Mouse (Mus musculus): ENCODE measurements around the gene Tbcc. TPM values are rescaled to one million over a fixed set of nuclear protein-coding genes. Genes with fewer than 3 reads are reported as not detected.
A peak's percentile ranks its signal among the peaks of the same experiment; 100 is the strongest.

The Tbcc gene
- polyA plus RNA-seq, 1 experiment from 2014 or later = 80.2 TPM

DNA sequence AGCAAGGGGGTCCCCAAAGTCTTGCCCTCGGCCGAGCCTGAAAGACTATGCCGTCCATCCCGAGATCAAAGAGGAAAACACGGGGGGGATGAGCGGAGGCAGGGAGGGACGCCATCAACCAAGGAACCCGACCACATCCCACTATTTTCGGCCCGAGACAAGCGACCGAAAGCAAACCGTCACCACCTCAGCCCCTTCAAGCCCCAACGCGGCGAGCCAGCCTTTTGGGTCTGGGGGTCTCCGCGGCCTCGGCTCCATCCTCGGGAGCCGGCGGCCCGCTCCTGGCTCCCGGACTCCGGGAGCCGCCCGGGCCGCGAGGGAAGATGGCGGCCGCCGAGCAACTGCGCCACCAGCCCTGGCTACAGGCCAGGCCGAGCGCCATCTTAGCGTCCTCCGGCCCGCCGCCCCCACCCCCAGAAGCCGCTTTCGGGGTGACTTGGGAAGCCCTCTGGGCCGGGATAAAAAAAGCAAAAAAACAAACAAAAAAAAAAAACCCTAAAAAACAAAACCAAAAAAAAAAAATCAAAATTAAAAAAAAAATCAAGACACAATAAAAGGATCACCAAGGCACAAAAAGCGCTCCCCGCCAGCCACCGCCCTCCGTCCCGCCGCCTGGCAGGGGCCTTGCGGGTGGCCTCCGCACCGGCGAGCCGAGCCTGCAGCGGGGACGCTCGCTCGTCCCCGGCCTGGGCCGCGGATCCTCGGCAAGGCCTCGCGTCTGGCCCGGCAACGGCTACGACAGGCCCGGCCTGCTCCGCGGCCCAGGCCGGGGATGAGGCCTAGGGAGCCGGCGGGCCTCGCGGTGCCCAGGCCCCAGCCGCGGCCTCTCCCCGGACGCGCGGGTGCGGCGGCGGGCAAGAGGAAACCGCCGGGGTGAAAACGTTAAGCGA lies 33.8 kb upstream of the Tbcc start:
- no peaks in the 10 kb centered on the region for H3K27me3 ChIP-seq (ENCODE audit: insufficient read depth, poor library complexity, severe bottlenecking)
- no peaks in the 10 kb centered on the region for H3K9me3 ChIP-seq
- no peaks in the 10 kb centered on the region for H3K36me3 ChIP-seq
- peaks cover 42% of the 10 kb centered on the region for H3K4me1 ChIP-seq (replicated peaks)
- under 1% methylated on average over 87 of the region's 87 CpGs for WGBS
- peak overlapping the region; percentile 94 for H3K4me3 ChIP-seq
- H3K27ac ChIP-seq = peak overlapping the region; percentile 100
- peak; percentile 65 for DNase-seq (ENCODE audit: low spot score)

DNA sequence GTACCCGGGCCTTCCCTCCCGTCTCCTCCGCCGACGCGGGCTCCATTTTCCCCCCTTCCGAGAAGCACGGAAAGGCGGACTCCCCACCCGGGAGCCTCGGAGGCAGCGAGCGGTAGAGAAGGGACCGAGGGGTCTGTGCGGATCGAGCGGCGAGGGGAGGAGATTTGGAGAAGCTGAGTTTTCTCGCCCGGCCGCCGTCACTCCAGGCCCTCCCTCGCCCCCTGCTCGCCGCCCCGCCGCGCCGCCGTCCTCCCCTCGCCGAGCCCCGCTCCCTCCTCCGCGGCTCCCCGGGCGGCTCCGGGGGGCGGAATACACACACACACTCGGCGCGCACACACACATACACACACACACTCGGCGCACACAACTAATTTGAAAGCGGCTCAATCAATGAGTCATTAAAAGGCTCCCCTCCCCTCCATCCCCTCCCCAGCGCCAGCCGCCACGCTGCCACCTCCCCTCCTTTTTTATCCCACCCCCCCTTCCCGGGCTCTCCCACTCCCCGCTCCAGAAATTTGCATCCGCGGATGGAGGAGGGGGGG lies 33.1 kb upstream of the Tbcc start:
- 1% methylated on average over 49 of the region's 52 CpGs for WGBS
- Histone ChIP-seq H3K36me3 (no peaks in the 10 kb centered on the region), H3K27ac (peak overlapping the region; percentile 100), H3K27me3 (ENCODE audit: insufficient read depth, poor library complexity, severe bottlenecking) (no peaks in the 10 kb centered on the region), H3K4me3 (peak overlapping the region; percentile 94), H3K9me3 (no peaks in the 10 kb centered on the region), H3K4me1 (replicated peaks) (peaks cover 42% of the 10 kb centered on the region)
- DNase-seq (ENCODE audit: low spot score) = peak; percentile 87

DNA sequence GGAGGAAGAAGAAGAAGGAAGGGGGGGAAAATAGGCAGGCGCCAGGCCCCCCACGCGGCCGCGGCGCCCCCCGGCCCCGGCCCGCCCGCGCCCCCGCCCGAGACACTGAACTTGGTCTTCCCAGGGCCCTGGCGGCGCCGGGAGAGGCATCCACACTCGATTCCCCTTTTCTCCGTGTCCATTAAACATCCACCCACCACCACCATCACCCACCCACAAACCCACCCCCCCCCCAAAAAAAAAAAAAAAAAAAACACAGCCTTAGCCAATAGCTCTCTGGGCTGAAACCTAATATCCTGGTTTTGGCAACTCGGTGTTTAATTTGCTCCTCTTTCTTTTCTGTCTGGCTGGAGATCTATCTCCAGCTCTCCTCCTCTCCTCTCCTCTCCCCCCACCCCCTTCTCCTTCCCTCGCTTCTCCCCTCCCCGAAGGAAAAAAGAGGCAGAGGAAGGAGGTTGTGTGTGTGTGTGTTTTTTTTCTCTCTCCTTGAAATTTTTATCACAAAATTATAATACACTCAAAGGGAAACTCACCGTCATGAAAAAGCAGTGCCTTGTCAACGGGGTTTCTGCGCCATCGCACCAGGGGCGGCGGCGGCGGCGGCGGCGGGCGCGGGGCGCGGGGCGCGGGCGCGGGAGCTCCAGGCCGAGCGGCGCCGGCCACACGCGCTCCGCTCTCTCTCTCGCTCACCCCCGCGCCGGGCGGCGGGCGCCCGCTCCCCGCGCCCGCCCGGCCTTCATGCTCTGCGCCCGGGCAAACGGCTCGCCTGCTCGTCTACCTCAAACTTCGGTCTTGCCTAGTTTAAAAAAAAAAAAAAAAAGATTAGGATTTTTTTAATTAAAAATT lies 32.4 kb upstream of the Tbcc start, which contains the start of gene Bicral:
Gene Bicral, minus strand, starts transcription at position 580 of the 846 bp plus-strand sequence.
- H3K27ac ChIP-seq = peak within 1 kb of the TSS; percentile 100
- no peaks in the 10 kb centered on the region for H3K27me3 ChIP-seq (ENCODE audit: insufficient read depth, poor library complexity, severe bottlenecking)
- H3K9me3 ChIP-seq = no peaks in the 10 kb centered on the region
- peaks cover 35% of the 10 kb centered on the region for H3K4me1 ChIP-seq (replicated peaks)
- WGBS = under 1% methylated on average over 64 of the region's 65 CpGs
- H3K36me3 ChIP-seq = no peaks in the 10 kb centered on the region
- DNase-seq (ENCODE audit: low spot score) = peak; percentile 85
- H3K4me3 ChIP-seq = peak within 1 kb of the TSS; percentile 94

DNA sequence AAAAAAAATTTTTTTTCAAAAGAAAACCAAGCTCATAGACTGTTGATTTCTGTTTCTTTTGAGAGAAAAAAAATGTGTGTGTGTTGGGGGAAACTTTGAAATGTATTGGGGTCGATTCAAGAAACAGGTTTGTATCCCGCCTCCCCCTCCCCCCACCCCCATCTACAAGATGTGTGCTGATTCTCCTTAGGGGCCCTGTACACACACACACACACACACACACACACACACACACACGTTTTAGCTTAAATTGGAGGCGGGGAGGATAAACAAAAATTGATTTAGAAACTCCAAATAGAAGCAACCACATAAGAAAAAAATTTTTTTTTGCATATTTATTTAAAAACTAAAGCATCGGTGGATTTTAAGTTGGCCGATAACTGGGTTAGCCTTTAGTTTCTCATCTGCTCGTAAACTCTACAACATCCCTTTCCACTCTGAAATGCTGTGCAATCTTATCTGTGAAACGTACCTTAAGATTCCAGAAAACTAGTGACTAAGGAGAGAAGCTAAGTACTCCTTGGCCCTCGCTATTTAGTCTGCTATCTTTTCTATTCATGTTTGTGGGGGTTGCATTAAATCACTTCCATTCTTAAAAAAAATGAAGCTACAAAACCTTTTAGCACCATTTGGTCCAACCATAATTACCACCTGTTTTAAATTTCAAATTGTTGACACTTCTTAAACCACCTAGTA lies 31.6 kb upstream of the Tbcc start:
- 34% methylated on average over 9 of the region's 9 CpGs for WGBS
- Histone ChIP-seq H3K9me3 (no peaks in the 10 kb centered on the region), H3K36me3 (no peaks in the 10 kb centered on the region), H3K4me3 (peak overlapping the region; percentile 94), H3K27me3 (ENCODE audit: insufficient read depth, poor library complexity, severe bottlenecking) (no peaks in the 10 kb centered on the region), H3K4me1 (replicated peaks) (peaks cover 31% of the 10 kb centered on the region), H3K27ac (peak overlapping the region; percentile 100)
- peak; percentile 48 for DNase-seq (ENCODE audit: low spot score)

- Histone ChIP-seq H3K4me3 (no peak overlapping the region), H3K36me3 (no peaks in the 10 kb centered on the region), H3K9me3 (no peaks in the 10 kb centered on the region), H3K27me3 (ENCODE audit: insufficient read depth, poor library complexity, severe bottlenecking) (no peaks in the 10 kb centered on the region), H3K4me1 (replicated peaks) (peaks cover 26% of the 10 kb centered on the region), H3K27ac (no peak overlapping the region)
- 94% methylated on average over 4 of the region's 4 CpGs for WGBS
- DNase-seq (ENCODE audit: low spot score) = no peak
Measured at GRCm38 (mm10) chr17:46860120-46860519, 30.4 kb upstream of the Tbcc start.

GRCm38 (mm10) chr17:46864566-46865195 lies 25.8 kb upstream of the Tbcc start:
- no peaks in the 10 kb centered on the region for H3K27me3 ChIP-seq (ENCODE audit: insufficient read depth, poor library complexity, severe bottlenecking)
- 71% methylated on average over 7 of the region's 7 CpGs for WGBS
- no peak overlapping the region for H3K4me3 ChIP-seq
- H3K4me1 ChIP-seq (replicated peaks) = peaks cover 11% of the 10 kb centered on the region; the same call in 1 of the 2 replicates
- DNase-seq (ENCODE audit: low spot score) = no peak
- H3K9me3 ChIP-seq = no peaks in the 10 kb centered on the region
- H3K36me3 ChIP-seq = no peaks in the 10 kb centered on the region
- H3K27ac ChIP-seq = no peak overlapping the region

GRCm38 (mm10) chr17:46866836-46867235 lies 23.6 kb upstream of the Tbcc start:
- Histone ChIP-seq H3K4me1 (replicated peaks) (0 out of 2 replicates have a peak, but pooled peaks cover 7% of the 10 kb centered on the region), H3K27ac (no peak overlapping the region), H3K27me3 (ENCODE audit: insufficient read depth, poor library complexity, severe bottlenecking) (no peaks in the 10 kb centered on the region), H3K4me3 (no peak overlapping the region), H3K9me3 (no peaks in the 10 kb centered on the region), H3K36me3 (no peaks in the 10 kb centered on the region)
- no peak for DNase-seq (ENCODE audit: low spot score)
- WGBS = 90% methylated on average over 12 of the region's 12 CpGs

DNA sequence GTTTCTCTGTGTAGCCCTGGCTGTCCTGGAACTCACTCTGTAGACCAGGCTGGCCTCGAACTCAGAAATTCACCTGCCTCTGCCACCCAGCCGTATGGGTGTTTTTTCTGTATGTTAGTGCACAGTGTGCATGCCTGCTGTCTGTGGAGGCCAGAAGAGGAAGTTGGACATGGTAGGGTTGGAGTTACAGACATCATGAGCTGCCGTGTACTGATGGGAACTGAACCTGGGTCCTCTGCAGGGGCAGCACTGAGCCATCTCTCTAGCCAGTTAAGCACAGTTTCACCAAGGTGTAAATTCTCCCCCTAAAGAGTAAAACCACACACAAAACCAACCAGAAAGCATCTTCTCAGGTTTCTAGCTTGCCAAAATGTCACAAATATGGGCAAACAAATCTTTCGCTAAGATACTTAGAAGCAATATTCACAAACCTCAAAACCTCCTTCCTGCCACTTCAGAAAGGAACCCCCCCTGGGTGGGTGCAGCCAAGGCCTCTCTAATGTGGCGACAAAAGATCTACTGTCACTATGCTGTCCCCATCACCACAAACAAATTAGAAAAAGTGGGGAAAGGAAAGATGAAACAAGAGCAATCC lies 20.2 kb upstream of the Tbcc start:
- H3K4me1 ChIP-seq (replicated peaks) = peaks cover 22% of the 10 kb centered on the region
- DNase-seq (ENCODE audit: low spot score) = no peak
- H3K9me3 ChIP-seq = no peaks in the 10 kb centered on the region
- no peak overlapping the region for H3K4me3 ChIP-seq
- no peaks in the 10 kb centered on the region for H3K36me3 ChIP-seq
- H3K27ac ChIP-seq = no peak overlapping the region
- 91% methylated on average over 5 of the region's 5 CpGs for WGBS
- H3K27me3 ChIP-seq (ENCODE audit: insufficient read depth, poor library complexity, severe bottlenecking) = no peaks in the 10 kb centered on the region

DNA sequence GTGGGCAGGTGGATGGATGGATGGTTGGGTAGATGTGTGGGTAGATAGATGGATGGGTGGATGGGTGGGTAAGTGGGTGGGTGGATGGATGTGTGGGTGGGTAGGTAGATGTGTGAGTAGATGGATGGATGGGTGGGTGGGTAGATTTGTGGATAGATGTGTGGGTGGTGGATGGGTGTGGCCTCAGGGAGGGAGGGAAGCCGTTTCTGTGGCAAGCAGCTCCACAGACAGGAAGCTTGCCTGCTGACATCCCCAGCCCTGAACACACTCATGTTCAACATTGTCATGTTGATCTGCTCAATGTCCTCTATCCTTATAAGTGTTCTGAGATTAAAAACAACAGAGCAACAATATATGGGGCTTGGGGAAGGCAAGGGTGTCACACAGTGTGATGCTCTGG lies 19.6 kb upstream of the Tbcc start:
- DNase-seq (ENCODE audit: low spot score) = no peak
- 67% methylated on average over 1 of the region's 1 CpGs for WGBS
- H3K4me3 ChIP-seq = no peak overlapping the region

GRCm38 (mm10) chr17:46872806-46873205 lies 17.7 kb upstream of the Tbcc start:
- H3K27ac ChIP-seq = 0 out of 2 replicates have a peak overlapping the region, but pooled peaks have one; percentile 23
- H3K4me1 ChIP-seq (replicated peaks) = peaks cover 35% of the 10 kb centered on the region

More for the DNA sequence above, 19.6 kb upstream of the Tbcc start:
- H3K9me3 ChIP-seq = no peaks in the 10 kb centered on the region
- no peaks in the 10 kb centered on the region for H3K36me3 ChIP-seq
- H3K4me1 ChIP-seq (replicated peaks) = peaks cover 22% of the 10 kb centered on the region
- H3K27ac ChIP-seq = no peak overlapping the region
- no peaks in the 10 kb centered on the region for H3K27me3 ChIP-seq (ENCODE audit: insufficient read depth, poor library complexity, severe bottlenecking)

GRCm38 (mm10) chr17:46874133-46874532 lies 16.4 kb upstream of the Tbcc start:
- Histone ChIP-seq H3K36me3 (no peaks in the 10 kb centered on the region), H3K4me1 (replicated peaks) (peaks cover 35% of the 10 kb centered on the region), H3K4me3 (no peak overlapping the region), H3K27ac (peak overlapping the region; percentile 29; the same call in 1 of the 2 replicates), H3K27me3 (ENCODE audit: insufficient read depth, poor library complexity, severe bottlenecking) (no peaks in the 10 kb centered on the region), H3K9me3 (no peaks in the 10 kb centered on the region)
- WGBS = 62% methylated on average over 10 of the region's 10 CpGs
- no peak for DNase-seq (ENCODE audit: low spot score)

More at GRCm38 (mm10) chr17:46872806-46873205, 17.7 kb upstream of the Tbcc start:
- Histone ChIP-seq H3K27me3 (ENCODE audit: insufficient read depth, poor library complexity, severe bottlenecking) (no peaks in the 10 kb centered on the region), H3K4me3 (no peak overlapping the region), H3K36me3 (no peaks in the 10 kb centered on the region), H3K9me3 (no peaks in the 10 kb centered on the region)
- WGBS = 70% methylated on average over 7 of the region's 7 CpGs
- DNase-seq (ENCODE audit: low spot score) = no peak

All from hindbrain, embryonic 10.5 days (tissue).